Mouse (Mus musculus) adrenal gland, adult 18-20 months (tissue): Measurements from ENCODE around the gene Mtmr3. TPM values are rescaled to one million over a fixed set of nuclear protein-coding genes. Genes with fewer than 3 reads are reported as not detected.
A peak's percentile ranks its signal among the peaks of the same experiment; 100 is the strongest.

Source experiments
- DNase-seq, 2 experiments: peaks; one replicate each; pipeline ENCODE4 v3.0.0; 2021 to 2022; ENCODE audit warnings: low spot score in 2 of 2
- total RNA-seq, 2 experiments: library from RNA; stranded (reverse); gene quantifications; 1 replicate in 1 of 2; 2 replicates in 1 of 2; pipeline ENCODE4 v1.2.3; 2021

Mtmr3 gene
- total RNA-seq, 2 experiments from 2014 or later: 49.5 to 60.5 TPM

- DNase-seq: no peak
These were observed 123.4 kb downstream of the Mtmr3 start for GRCm38 (mm10) chr11:4471251-4471650.

- no peak for DNase-seq
These were observed 125.6 kb downstream of the Mtmr3 start for GRCm38 (mm10) chr11:4469091-4469490.

- no peak for DNase-seq
These were observed 127.2 kb downstream of the Mtmr3 start for GRCm38 (mm10) chr11:4467436-4467835.

GRCm38 (mm10) chr11:4466191-4466590 is 128.5 kb downstream of the Mtmr3 start:
- no peak for DNase-seq

- DNase-seq: no peak
These were observed 130.0 kb downstream of the Mtmr3 start for GRCm38 (mm10) chr11:4464616-4465015.

GRCm38 (mm10) chr11:4464186-4464585 is 130.5 kb downstream of the Mtmr3 start:
- no peak for DNase-seq

GRCm38 (mm10) chr11:4462868-4463267 is 131.8 kb downstream of the Mtmr3 start:
- DNase-seq: no peak

GRCm38 (mm10) chr11:4461154-4461553 is 133.5 kb downstream of the Mtmr3 start:
- DNase-seq: no peak

GRCm38 (mm10) chr11:4460615-4461014 is 134.0 kb downstream of the Mtmr3 start:
- DNase-seq: no peak

- DNase-seq: no peak
These were observed 139.6 kb downstream of the Mtmr3 start for GRCm38 (mm10) chr11:4454895-4455535.

- DNase-seq: no peak
These were observed 142.0 kb downstream of the Mtmr3 start for GRCm38 (mm10) chr11:4452467-4453184.

GRCm38 (mm10) chr11:4451116-4451515 is 143.5 kb downstream of the Mtmr3 start:
- peak; percentile 40 to 65 for DNase-seq

- no peak for DNase-seq
These were observed 148.3 kb downstream of the Mtmr3 start for GRCm38 (mm10) chr11:4446195-4446868.

- no peak for DNase-seq
These were observed 152.4 kb downstream of the Mtmr3 start for GRCm38 (mm10) chr11:4442280-4442679.

- DNase-seq: no peak
These were observed 153.7 kb downstream of the Mtmr3 start, which contains the start of gene Hormad2 for GRCm38 (mm10) chr11:4440978-4441377. Gene Hormad2 (minus strand): TSS chr11:4441105.

GRCm38 (mm10) chr11:4438211-4438610 is 156.5 kb downstream of the Mtmr3 start:
- DNase-seq: no peak

- DNase-seq: no peak
These were observed 157.3 kb downstream of the Mtmr3 start for GRCm38 (mm10) chr11:4437318-4437717.

GRCm38 (mm10) chr11:4436631-4437030 is 158.0 kb downstream of the Mtmr3 start:
- no peak for DNase-seq

GRCm38 (mm10) chr11:4434461-4434860 is 160.2 kb downstream of the Mtmr3 start:
- no peak for DNase-seq
